Mouse (Mus musculus) hindbrain, embryonic 14.5 days (tissue): ENCODE results near the gene Tdrd6. TPM values are rescaled to one million over a fixed set of nuclear protein-coding genes. Genes with fewer than 3 reads are reported as not detected.
A peak's percentile ranks its signal among the peaks of the same experiment; 100 is the strongest.

Experiments used
- ATAC-seq: fragments of 200-750 bp; cut with Nextera tagmentation; 2 replicates; pipeline ENCODE4 v1.8.0; 2017; ENCODE audit warnings: moderate number of reproducible peaks, mild to moderate bottlenecking, moderate TSS enrichment, moderate library complexity; ENCODE audit not compliant: low FRiP score
- DNase-seq: peaks from one replicate; pipeline ENCODE4 v3.0.0-alpha.2; 2015; ENCODE audit warnings: low spot score
- H3K27ac ChIP-seq: fragments of 300-500 bp; sonication (generic); 2 replicates; pipeline ENCODE4 v1.5.1; 2014; ENCODE audit warnings: mild to moderate bottlenecking, moderate library complexity
- H3K27me3 ChIP-seq: fragments of 300-500 bp; sonication (generic); 2 replicates; pipeline ENCODE4 v1.6.1; 2014; ENCODE audit warnings: mild to moderate bottlenecking, low read length, mixed read lengths; ENCODE audit not compliant: control insufficient read depth, insufficient read depth
- H3K36me3 ChIP-seq: fragments of 300-500 bp; sonication (generic); replicated peaks from 2 replicates; pipeline ENCODE4 v1.6.1; 2014; ENCODE audit not compliant: control insufficient read depth, insufficient read depth
- H3K4me1 ChIP-seq: fragments of 300-500 bp; sonication (generic); replicated peaks from 2 replicates; pipeline ENCODE4 v1.6.1; 2014; ENCODE audit warnings: antibody characterized with exemption, low read length, mixed read lengths; ENCODE audit not compliant: control insufficient read depth, insufficient read depth
- H3K4me2 ChIP-seq: fragments of 300-500 bp; sonication (generic); replicated peaks from 2 replicates; pipeline ENCODE4 v1.6.1; 2014; ENCODE audit warnings: mild to moderate bottlenecking, moderate library complexity
- H3K4me3 ChIP-seq: fragments of 300-500 bp; sonication (generic); replicated peaks from 2 replicates; pipeline ENCODE4 v1.5.1; 2014; ENCODE audit warnings: mild to moderate bottlenecking, low read length
- H3K9ac ChIP-seq: fragments of 300-500 bp; sonication (generic); 2 replicates; pipeline ENCODE4 v1.6.1; 2014
- H3K9me3 ChIP-seq: fragments of 300-500 bp; sonication (generic); 2 replicates; pipeline ENCODE4 v1.6.1; 2016; ENCODE audit warnings: low read length; ENCODE audit not compliant: control insufficient read depth
- WGBS: fragments of 180-500 bp; shearing (Covaris S2); extraction: QIAGEN DNeasy Blood & Tissue Kit; methylation state at CpG from one replicate; pipeline ENCODE4 v1.1.7; 2014; 5-methylcytosine and 5-hydroxymethylcytosine counted together
- polyA plus RNA-seq: library from polyadenylated mRNA; unstranded; fragments of >200 nt; fragmentation: Nextera tagmentation; extraction: Ambion mirVana; gene quantifications from 2 replicates; pipeline ENCODE4 v1.2.1, GENCODE M21; 2014

Gene Tdrd6
- polyA plus RNA-seq, 1 experiment from 2014 or later: 0.56 TPM

- no peaks in the 10 kb centered on the region for H3K27me3 ChIP-seq
- H3K4me2 ChIP-seq: no peak overlapping the region
- H3K4me1 ChIP-seq: no peaks in the 10 kb centered on the region
- H3K4me3 ChIP-seq: no peak overlapping the region
- no peaks in the 10 kb centered on the region for H3K36me3 ChIP-seq
- H3K27ac ChIP-seq: no peak overlapping the region
- ATAC-seq: no peak
- no peaks in the 10 kb centered on the region for H3K9me3 ChIP-seq
- 86% methylated on average over 21 of the region's 21 CpGs for WGBS
- DNase-seq: no peak
- H3K9ac ChIP-seq: no peak overlapping the region
Observed at GRCm38 (mm10) chr17:43592296-43593291, 37.5 kb downstream of the Tdrd6 start.

- ATAC-seq: no peak
- H3K9ac ChIP-seq: no peak overlapping the region
- no peaks in the 10 kb centered on the region for H3K27me3 ChIP-seq
- no peaks in the 10 kb centered on the region for H3K9me3 ChIP-seq
- DNase-seq: no peak
- no peak overlapping the region for H3K27ac ChIP-seq
- 75% methylated on average over 5 of the region's 5 CpGs for WGBS
- no peaks in the 10 kb centered on the region for H3K36me3 ChIP-seq
- no peak overlapping the region for H3K4me3 ChIP-seq
- H3K4me2 ChIP-seq: no peak overlapping the region
- no peaks in the 10 kb centered on the region for H3K4me1 ChIP-seq
Observed at GRCm38 (mm10) chr17:43590531-43590930, 39.6 kb downstream of the Tdrd6 start.

GRCm38 (mm10) chr17:43589750-43590149 lies 40.3 kb downstream of the Tdrd6 start:
- Histone ChIP-seq H3K27me3 (no peaks in the 10 kb centered on the region), H3K9ac (no peak overlapping the region), H3K36me3 (no peaks in the 10 kb centered on the region), H3K4me2 (no peak overlapping the region), H3K4me3 (no peak overlapping the region), H3K4me1 (no peaks in the 10 kb centered on the region), H3K9me3 (no peaks in the 10 kb centered on the region), H3K27ac (no peak overlapping the region)
- DNase-seq (no peak), ATAC-seq (no peak)
- 96% methylated on average over 6 of the region's 6 CpGs for WGBS

- no peak overlapping the region for H3K9ac ChIP-seq
- no peaks in the 10 kb centered on the region for H3K4me1 ChIP-seq
- H3K27me3 ChIP-seq: no peaks in the 10 kb centered on the region
- H3K4me3 ChIP-seq: no peak overlapping the region
- no peak overlapping the region for H3K27ac ChIP-seq
- 95% methylated on average over 2 of the region's 2 CpGs for WGBS
- ATAC-seq (no peak), DNase-seq (no peak)
- H3K4me2 ChIP-seq: no peak overlapping the region
- H3K36me3 ChIP-seq: no peaks in the 10 kb centered on the region
- no peaks in the 10 kb centered on the region for H3K9me3 ChIP-seq
Observed at GRCm38 (mm10) chr17:43587278-43587677, 42.8 kb downstream of the Tdrd6 start.

- DNase-seq (no peak), ATAC-seq (no peak)
- Histone ChIP-seq H3K4me2 (no peak overlapping the region), H3K9me3 (no peaks in the 10 kb centered on the region), H3K27me3 (no peaks in the 10 kb centered on the region), H3K4me1 (0 out of 2 replicates have a peak, but pooled peaks cover 11% of the 10 kb centered on the region), H3K4me3 (no peak overlapping the region), H3K9ac (no peak overlapping the region), H3K27ac (no peak overlapping the region), H3K36me3 (no peaks in the 10 kb centered on the region)
- 85% methylated on average over 7 of the region's 7 CpGs for WGBS
Observed at GRCm38 (mm10) chr17:43584771-43585170, 45.3 kb downstream of the Tdrd6 start.

GRCm38 (mm10) chr17:43581012-43581467 lies 49.1 kb downstream of the Tdrd6 start:
- peak overlapping the region; percentile 18 for H3K4me2 ChIP-seq
- H3K4me1 ChIP-seq: 0 out of 2 replicates have a peak, but pooled peaks cover 11% of the 10 kb centered on the region
- no peak overlapping the region for H3K4me3 ChIP-seq
- ATAC-seq (peak; percentile 60), DNase-seq (peak; percentile 45)
- no peaks in the 10 kb centered on the region for H3K27me3 ChIP-seq
- 17% methylated on average over 8 of the region's 8 CpGs for WGBS
- peak overlapping the region; percentile 0; the same call in 1 of the 2 replicates for H3K9ac ChIP-seq
- H3K36me3 ChIP-seq: no peaks in the 10 kb centered on the region
- no peaks in the 10 kb centered on the region for H3K9me3 ChIP-seq
- no peak overlapping the region for H3K27ac ChIP-seq

GRCm38 (mm10) chr17:43580456-43580855 lies 49.6 kb downstream of the Tdrd6 start:
- 0 out of 2 replicates have a peak, but pooled peaks cover 11% of the 10 kb centered on the region for H3K4me1 ChIP-seq
- no peak overlapping the region for H3K27ac ChIP-seq
- WGBS: 37% methylated on average over 3 of the region's 3 CpGs
- H3K27me3 ChIP-seq: no peaks in the 10 kb centered on the region
- ATAC-seq (no peak), DNase-seq (no peak)
- H3K9ac ChIP-seq: peak overlapping the region; percentile 0; the same call in 1 of the 2 replicates
- no peaks in the 10 kb centered on the region for H3K36me3 ChIP-seq
- no peaks in the 10 kb centered on the region for H3K9me3 ChIP-seq
- no peak overlapping the region for H3K4me3 ChIP-seq
- H3K4me2 ChIP-seq: peak overlapping the region; percentile 18

GRCm38 (mm10) chr17:43573624-43574073 lies 56.5 kb downstream of the Tdrd6 start:
- 15% methylated on average over 3 of the region's 3 CpGs for WGBS
- no peak for DNase-seq
- no peaks in the 10 kb centered on the region for H3K4me1 ChIP-seq
- H3K27ac ChIP-seq: no peak overlapping the region
- no peak overlapping the region for H3K4me3 ChIP-seq
- no peaks in the 10 kb centered on the region for H3K36me3 ChIP-seq
- H3K4me2 ChIP-seq: no peak overlapping the region
- no peaks in the 10 kb centered on the region for H3K27me3 ChIP-seq
- H3K9ac ChIP-seq: no peak overlapping the region
- ATAC-seq: peak; percentile 68
- H3K9me3 ChIP-seq: no peaks in the 10 kb centered on the region

GRCm38 (mm10) chr17:43569287-43569686 lies 60.8 kb downstream of the Tdrd6 start:
- H3K36me3 ChIP-seq: no peaks in the 10 kb centered on the region
- 54% methylated on average over 7 of the region's 7 CpGs for WGBS
- no peak for ATAC-seq
- H3K27ac ChIP-seq: no peak overlapping the region
- no peaks in the 10 kb centered on the region for H3K27me3 ChIP-seq
- no peaks in the 10 kb centered on the region for H3K9me3 ChIP-seq
- DNase-seq: no peak
- peak overlapping the region; percentile 67 for H3K4me2 ChIP-seq
- H3K4me3 ChIP-seq: peak overlapping the region; percentile 7; the same call in 1 of the 2 replicates
- H3K9ac ChIP-seq: no peak overlapping the region
- no peaks in the 10 kb centered on the region; the same call in 1 of the 2 replicates for H3K4me1 ChIP-seq
